Mouse (Mus musculus) MEL (cell line): ENCODE data around the gene Gsap. TPM values are rescaled to one million over a fixed set of nuclear protein-coding genes. Genes with fewer than 3 reads are reported as not detected.

Experiments used
- DNase-seq: peaks from one replicate; pipeline ENCODE4 v3.0.0; 2011; ENCODE audit warnings: low read depth, low spot score
- H3K27ac ChIP-seq: 2 replicates; pipeline ENCODE4 v1.5.1; 2012; ENCODE audit warnings: low read depth, mild to moderate bottlenecking, control low read depth, low read length, moderate library complexity; ENCODE audit not compliant: control insufficient read depth
- H3K27me3 ChIP-seq, 2 experiments: fragments of 150-350 bp in 1 of 2; sonication (generic) in 1 of 2; 2 replicates each; pipeline ENCODE4 v1.6.1; 2012; ENCODE audit warnings: low read length in 2 of 2, mild to moderate bottlenecking in 2 of 2, improper control_type of control experiment in 1 of 2, moderate library complexity in 1 of 2; ENCODE audit not compliant: insufficient read depth in 2 of 2, control insufficient read depth in 1 of 2
- H3K36me3 ChIP-seq, 2 experiments: 2 replicates each; pipeline ENCODE4 v1.6.1; 2012 to 2014; ENCODE audit warnings: low read length in 2 of 2, improper control_type of control experiment in 1 of 2, inconsistent platforms in 1 of 2, mild to moderate bottlenecking in 1 of 2; ENCODE audit not compliant: insufficient read depth in 2 of 2, control insufficient read depth in 1 of 2
- H3K4me1 ChIP-seq, 2 experiments: fragments of 150-350 bp in 1 of 2; sonication (generic) in 1 of 2; 2 replicates each; pipeline ENCODE4 v1.6.1; 2012; ENCODE audit warnings: low read length in 2 of 2, improper control_type of control experiment in 1 of 2, mild to moderate bottlenecking in 1 of 2; ENCODE audit not compliant: insufficient read depth in 2 of 2, control insufficient read depth in 1 of 2
- H3K4me3 ChIP-seq, 2 experiments: fragments of 150-350 bp in 1 of 2; sonication (generic) in 1 of 2; 2 replicates each; pipeline ENCODE4 v1.5.1; 2012; ENCODE audit warnings: low read depth in 2 of 2, low read length in 2 of 2, mild to moderate bottlenecking in 2 of 2, moderate library complexity in 2 of 2, control low read depth in 1 of 2, improper control_type of control experiment in 1 of 2; ENCODE audit not compliant: control insufficient read depth in 1 of 2, insufficient read depth in 1 of 2
- H3K79me2 ChIP-seq: 2 replicates; pipeline ENCODE4 v1.6.1; 2012; ENCODE audit warnings: mild to moderate bottlenecking, low read length, moderate library complexity; ENCODE audit not compliant: control insufficient read depth, poor library complexity, insufficient read depth
- H3K9ac ChIP-seq: 2 replicates; pipeline ENCODE4 v1.6.1; 2012; ENCODE audit warnings: low read depth, mild to moderate bottlenecking, control low read depth, low read length, moderate library complexity; ENCODE audit not compliant: control insufficient read depth, poor library complexity, severe bottlenecking
- H3K9me3 ChIP-seq: fragments of 150-350 bp; sonication (generic); replicated peaks from 2 replicates; pipeline ENCODE4 v1.6.1; 2012; ENCODE audit warnings: mild to moderate bottlenecking, low read length, improper control_type of control experiment, moderate library complexity; ENCODE audit not compliant: insufficient read depth
- CTCF ChIP-seq, 3 experiments: IDR thresholded peaks in 2 of 3; conservative IDR thresholded peaks in 1 of 3; 2 replicates each; pipeline ENCODE4 v1.5.1; 2011 to 2012; ENCODE audit warnings: low read length in 3 of 3, low read depth in 2 of 3, mild to moderate bottlenecking in 2 of 3, improper control_type of control experiment in 1 of 3, inconsistent platforms in 1 of 3, mixed read lengths in 1 of 3, moderate library complexity in 1 of 3; ENCODE audit not compliant: control insufficient read depth in 1 of 3, insufficient read depth in 1 of 3, poor library complexity in 1 of 3, severe bottlenecking in 1 of 3
- ETS1 ChIP-seq: IDR thresholded peaks from 2 replicates; pipeline ENCODE4 v1.6.1; 2012; ENCODE audit warnings: low read depth, mild to moderate bottlenecking, inconsistent platforms, low read length, improper control_type of control experiment, moderate library complexity
- HCFC1 ChIP-seq: IDR thresholded peaks from 2 replicates; pipeline ENCODE4 v1.6.1; 2012; ENCODE audit warnings: low read depth, mild to moderate bottlenecking, inconsistent platforms, low read length, improper control_type of control experiment, moderate library complexity
- MAZ ChIP-seq: IDR thresholded peaks from 2 replicates; pipeline ENCODE4 v1.6.1; 2012; ENCODE audit warnings: low read depth, mild to moderate bottlenecking, inconsistent platforms, low read length, improper control_type of control experiment
- MEF2A ChIP-seq: IDR thresholded peaks from 2 replicates; pipeline ENCODE4 v1.6.1; 2014; ENCODE audit warnings: low read depth, mild to moderate bottlenecking, inconsistent platforms, low read length, improper control_type of control experiment; ENCODE audit not compliant: poor library complexity, insufficient replicate concordance, severe bottlenecking; ENCODE audit errors: extremely low read depth
- MXI1 ChIP-seq: IDR thresholded peaks from 2 replicates; pipeline ENCODE4 v1.6.1; 2011; ENCODE audit warnings: mild to moderate bottlenecking, low read depth, low read length, improper control_type of control experiment
- MYC ChIP-seq: IDR thresholded peaks from 2 replicates; pipeline ENCODE4 v1.6.1; 2011; ENCODE audit warnings: low read depth, mild to moderate bottlenecking, low read length, improper control_type of control experiment, moderate library complexity
- NELFE ChIP-seq: IDR thresholded peaks from 2 replicates; pipeline ENCODE4 v1.6.1; 2011; ENCODE audit warnings: low read depth, low read length, improper control_type of control experiment
- POLR2A ChIP-seq, 2 experiments: IDR thresholded peaks; 2 replicates each; pipeline ENCODE4 v1.6.1; 2011 to 2012; ENCODE audit warnings: low read length in 2 of 2, mild to moderate bottlenecking in 2 of 2, control low read depth in 1 of 2, improper control_type of control experiment in 1 of 2, low read depth in 1 of 2, moderate library complexity in 1 of 2; ENCODE audit not compliant: control insufficient read depth in 1 of 2, insufficient read depth in 1 of 2, poor library complexity in 1 of 2
- POLR2AphosphoS2 ChIP-seq: IDR thresholded peaks from 2 replicates; pipeline ENCODE4 v1.6.1; 2011; ENCODE audit warnings: low read length, improper control_type of control experiment
- RAD21 ChIP-seq: IDR thresholded peaks from 2 replicates; pipeline ENCODE4 v1.6.1; 2011; ENCODE audit warnings: mild to moderate bottlenecking, low read depth, low read length, improper control_type of control experiment
- TAL1 ChIP-seq: IDR thresholded peaks from 2 replicates; pipeline ENCODE4 v1.6.1; 2012; ENCODE audit warnings: mild to moderate bottlenecking, inconsistent platforms, low read length, moderate library complexity, mixed read lengths
- UBTF ChIP-seq: IDR thresholded peaks from 2 replicates; pipeline ENCODE4 v1.6.1; 2012; ENCODE audit warnings: low read depth, mild to moderate bottlenecking, inconsistent platforms, low read length, improper control_type of control experiment, moderate library complexity, borderline replicate concordance; ENCODE audit not compliant: insufficient read depth
- USF1 ChIP-seq: IDR thresholded peaks from 2 replicates; pipeline ENCODE4 v1.6.1; 2014; ENCODE audit warnings: low read depth, mild to moderate bottlenecking, inconsistent platforms, low read length, improper control_type of control experiment, moderate library complexity
- USF2 ChIP-seq, 2 experiments: IDR thresholded peaks; 2 replicates each; pipeline ENCODE4 v1.6.1; 2011 to 2012; ENCODE audit warnings: improper control_type of control experiment in 2 of 2, low read length in 2 of 2, borderline replicate concordance in 1 of 2, inconsistent platforms in 1 of 2, low read depth in 1 of 2, mild to moderate bottlenecking in 1 of 2; ENCODE audit not compliant: insufficient read depth in 1 of 2
- ZC3H11A ChIP-seq: IDR thresholded peaks from 2 replicates; pipeline ENCODE4 v1.6.1; 2012; ENCODE audit warnings: low read depth, mild to moderate bottlenecking, inconsistent platforms, low read length, improper control_type of control experiment
- polyA plus RNA-seq, 2 experiments: library from polyadenylated mRNA; stranded (reverse) in 1 of 2; unstranded in 1 of 2; fragments of >175 nt in 1 of 2; fragments of >200 nt in 1 of 2; gene quantifications; 2 replicates each; pipeline versions ENCODE4 v1.2.1 to v1.2.4; 2012; ENCODE audit warnings: low replicate concordance in 2 of 2, low read depth in 1 of 2; ENCODE audit not compliant: insufficient read length in 2 of 2, insufficient read depth in 1 of 2, missing spikeins in 1 of 2
- total RNA-seq: library from RNA; depleted of rRNA; stranded (reverse); fragments of 300-350 nt; gene quantifications from 2 replicates; pipeline ENCODE4 v1.2.3, GENCODE M21; 2012; rRNA removed

Gsap gene
- total RNA-seq (0.13 and 0.19 TPM in 2 replicates), polyA plus RNA-seq (under 1 TPM in 1 of 2 experiments, not detected in 1; 0.22 TPM)

- H3K4me3 ChIP-seq: peak within 1 kb of the TSS; percentile 74 to 77
- H3K27ac ChIP-seq: no peak within 1 kb of the TSS
- H3K36me3 ChIP-seq: no peaks in the 10 kb centered on the region
- DNase-seq: peak; percentile 80
- H3K9me3 ChIP-seq: no peaks in the 10 kb centered on the region
- H3K4me1 ChIP-seq: peaks cover 0 to 4% of the 10 kb centered on the region in 2 experiments; a peak in 1 of 4 replicates
- H3K27me3 ChIP-seq: no peaks in the 10 kb centered on the region
- H3K9ac ChIP-seq: peak within 1 kb of the TSS; percentile 50
- TF ChIP-seq POLR2A (IDR thresholded peaks at IDR 0.05; ENCODE audit: control insufficient read depth in 1 of 2, insufficient read depth in 1 of 2, low read depth in 1 of 2, low read length in 2 of 2, poor library complexity in 1 of 2) (0 out of 4 replicates have a peak, but pooled peaks of 1 of the 2 experiments have one; percentile 17), USF2 (IDR thresholded peaks at IDR 0.05; ENCODE audit: borderline replicate concordance in 1 of 2, insufficient read depth in 1 of 2, low read depth in 1 of 2, low read length in 2 of 2) (no peak), POLR2AphosphoS2 (no peak), MXI1 (peak; percentile 22; the same call in 1 of the 2 replicates), UBTF (0 out of 2 replicates have a peak, but pooled peaks have one; percentile 72), CTCF (IDR thresholded peaks at IDR 0.05 in 2 of 3, conservative IDR thresholded peaks at IDR 0.05 in 1 of 3; ENCODE audit: control insufficient read depth in 1 of 3, insufficient read depth in 1 of 3, low read depth in 2 of 3, low read length in 3 of 3, poor library complexity in 1 of 3, severe bottlenecking in 1 of 3) (0 out of 6 replicates have a peak, but pooled peaks of 1 of the 3 experiments have one; percentile 7), MYC (no peak), MAZ (0 out of 2 replicates have a peak, but pooled peaks have one; percentile 35)
- H3K79me2 ChIP-seq: no peaks in the 10 kb centered on the region
These were observed at the start of gene Gsap for GRCm38 (mm10) chr5:21185764-21186685. Gene Gsap (plus strand): TSS chr5:21186255.

- Histone ChIP-seq H3K27me3 (peaks cover 0 to 10% of the 10 kb centered on the region in 2 experiments; a peak in 2 of 4 replicates), H3K9ac (no peak overlapping the region), H3K79me2 (no peaks in the 10 kb centered on the region), H3K4me3 (no peak overlapping the region), H3K27ac (no peak overlapping the region), H3K36me3 (no peaks in the 10 kb centered on the region), H3K9me3 (no peaks in the 10 kb centered on the region), H3K4me1 (peaks cover 0 to 3% of the 10 kb centered on the region in 2 experiments; a peak in 1 of 4 replicates)
- TF ChIP-seq USF1 (no peak), MXI1 (no peak), MAZ (no peak), ETS1 (no peak)
- no peak for DNase-seq
These were observed 49.5 kb upstream of the Gsap start for GRCm38 (mm10) chr5:21136575-21136974.

GRCm38 (mm10) chr5:21139505-21139904 lies 46.5 kb upstream of the Gsap start:
- H3K4me3 ChIP-seq: no peak overlapping the region
- H3K79me2 ChIP-seq: no peaks in the 10 kb centered on the region
- peak; percentile 8 for DNase-seq
- H3K36me3 ChIP-seq: no peaks in the 10 kb centered on the region
- 0 out of 4 replicates have a peak, but pooled peaks cover 0 to 3% of the 10 kb centered on the region in 2 experiments for H3K4me1 ChIP-seq
- H3K9me3 ChIP-seq: no peaks in the 10 kb centered on the region
- H3K27ac ChIP-seq: no peak overlapping the region
- peaks cover 0 to 8% of the 10 kb centered on the region in 2 experiments; a peak in 2 of 4 replicates for H3K27me3 ChIP-seq
- TF ChIP-seq ZC3H11A (no peak), NELFE (no peak), MEF2A (no peak), HCFC1 (no peak), ETS1 (no peak), RAD21 (no peak), USF1 (peak; percentile 21; the same call in 1 of the 2 replicates), TAL1 (no peak)
- H3K9ac ChIP-seq: no peak overlapping the region
